Mouse (Mus musculus): ENCODE measurements around the gene Slc25a28. TPM values are rescaled to one million over a fixed set of nuclear protein-coding genes. Genes with fewer than 3 reads are reported as not detected.

Slc25a28 gene
- polyA plus RNA-seq (2015; fragmentation: Nextera tagmentation; extraction: Ambion mirVana) = 4.8 and 6.3 TPM in 2 replicates

- no peaks in the 10 kb centered on the region for H3K36me3 ChIP-seq (replicated peaks; ENCODE audit: insufficient read depth, low read length)
- no peaks in the 10 kb centered on the region for H3K27me3 ChIP-seq (ENCODE audit: insufficient read depth, low read length)
- peak within 1 kb of the TSS; percentile 86 for H3K4me3 ChIP-seq (ENCODE audit: low read depth, low read length)
- peak; percentile 97 for DNase-seq
- no peaks in the 10 kb centered on the region for H3K9me3 ChIP-seq (ENCODE audit: low read length)
- H3K27ac ChIP-seq (ENCODE audit: low read depth) = peak within 1 kb of the TSS; percentile 99
- whole genome bisulfite sequencing (ENCODE audit: insufficient replicate concordance) = under 1% methylated on average over 65 of the region's 79 CpGs
- H3K4me2 ChIP-seq (ENCODE audit: low read depth, low read length) = peak within 1 kb of the TSS; percentile 96
- peak within 1 kb of the TSS; percentile 88 for H3K9ac ChIP-seq (replicated peaks)
- TF ChIP-seq CTCF (IDR thresholded peaks at IDR 0.05; ENCODE audit: low read depth) (peak; percentile 90), EP300 (IDR thresholded peaks at IDR 0.05; ENCODE audit: low read depth) (peak; percentile 48; the same call in 1 of the 2 replicates)
- ATAC-seq = peak; percentile 91
- H3K4me1 ChIP-seq (ENCODE audit: insufficient read depth) = peaks cover 39% of the 10 kb centered on the region
Measured at GRCm38 (mm10) chr19:43674730-43675524, at the start of gene Slc25a28. Gene Slc25a28, minus strand, starts transcription at chr19:43674881.

GRCm38 (mm10) chr19:43724194-43724593 is 49.5 kb upstream of the Slc25a28 start:
- ATAC-seq (no peak), DNase-seq (no peak)
- Histone ChIP-seq H3K27me3 (ENCODE audit: insufficient read depth, low read length) (no peaks in the 10 kb centered on the region), H3K27ac (ENCODE audit: low read depth) (no peak overlapping the region), H3K4me3 (ENCODE audit: low read depth, low read length) (no peak overlapping the region), H3K9me3 (ENCODE audit: low read length) (no peaks in the 10 kb centered on the region), H3K9ac (replicated peaks) (no peak overlapping the region), H3K4me1 (ENCODE audit: insufficient read depth) (peaks cover 2% of the 10 kb centered on the region; the same call in 1 of the 2 replicates), H3K4me2 (ENCODE audit: low read depth, low read length) (no peak overlapping the region), H3K36me3 (replicated peaks; ENCODE audit: insufficient read depth, low read length) (peaks cover 34% of the 10 kb centered on the region)
- 88% methylated on average over 20 of the region's 20 CpGs for WGBS (ENCODE audit: insufficient replicate concordance)
- TF ChIP-seq EP300 (IDR thresholded peaks at IDR 0.05; ENCODE audit: low read depth) (no peak), CTCF (IDR thresholded peaks at IDR 0.05; ENCODE audit: low read depth) (no peak)

- TF ChIP-seq CTCF (IDR thresholded peaks at IDR 0.05; ENCODE audit: low read depth) (no peak), EP300 (IDR thresholded peaks at IDR 0.05; ENCODE audit: low read depth) (no peak)
- Histone ChIP-seq H3K4me3 (ENCODE audit: low read depth, low read length) (no peak overlapping the region), H3K4me2 (ENCODE audit: low read depth, low read length) (no peak overlapping the region), H3K4me1 (ENCODE audit: insufficient read depth) (peaks cover 2% of the 10 kb centered on the region; the same call in 1 of the 2 replicates), H3K9me3 (ENCODE audit: low read length) (no peaks in the 10 kb centered on the region), H3K27me3 (ENCODE audit: insufficient read depth, low read length) (no peaks in the 10 kb centered on the region), H3K9ac (replicated peaks) (no peak overlapping the region), H3K36me3 (replicated peaks; ENCODE audit: insufficient read depth, low read length) (peaks cover 27% of the 10 kb centered on the region), H3K27ac (ENCODE audit: low read depth) (no peak overlapping the region)
- no peak for DNase-seq
- 71% methylated on average over 10 of the region's 10 CpGs for WGBS (ENCODE audit: insufficient replicate concordance)
- peak; percentile 33; the same call in 1 of the 2 replicates for ATAC-seq
Measured at GRCm38 (mm10) chr19:43723501-43723900, 48.8 kb upstream of the Slc25a28 start.

- Histone ChIP-seq H3K36me3 (replicated peaks; ENCODE audit: insufficient read depth, low read length) (peaks cover 27% of the 10 kb centered on the region), H3K27ac (ENCODE audit: low read depth) (no peak overlapping the region), H3K9me3 (ENCODE audit: low read length) (no peaks in the 10 kb centered on the region), H3K4me2 (ENCODE audit: low read depth, low read length) (no peak overlapping the region), H3K4me1 (ENCODE audit: insufficient read depth) (peaks cover 2% of the 10 kb centered on the region; the same call in 1 of the 2 replicates), H3K4me3 (ENCODE audit: low read depth, low read length) (no peak overlapping the region), H3K27me3 (ENCODE audit: insufficient read depth, low read length) (no peaks in the 10 kb centered on the region), H3K9ac (replicated peaks) (no peak overlapping the region)
- DNase-seq (no peak), ATAC-seq (no peak)
- 63% methylated on average over 8 of the region's 8 CpGs for WGBS (ENCODE audit: insufficient replicate concordance)
- no peak for TF ChIP-seq CTCF (IDR thresholded peaks at IDR 0.05; ENCODE audit: low read depth)
- TF ChIP-seq EP300 (IDR thresholded peaks at IDR 0.05; ENCODE audit: low read depth) = no peak
Measured at GRCm38 (mm10) chr19:43722891-43723290, 48.2 kb upstream of the Slc25a28 start.

- no peak overlapping the region for H3K27ac ChIP-seq (ENCODE audit: low read depth)
- DNase-seq (no peak), ATAC-seq (no peak)
- no peak for TF ChIP-seq CTCF (IDR thresholded peaks at IDR 0.05; ENCODE audit: low read depth)
- no peak for TF ChIP-seq EP300 (IDR thresholded peaks at IDR 0.05; ENCODE audit: low read depth)
- H3K4me2 ChIP-seq (ENCODE audit: low read depth, low read length) = no peak overlapping the region
- H3K4me1 ChIP-seq (ENCODE audit: insufficient read depth) = peaks cover 2% of the 10 kb centered on the region; the same call in 1 of the 2 replicates
- WGBS (ENCODE audit: insufficient replicate concordance) = 90% methylated on average over 11 of the region's 11 CpGs
- H3K4me3 ChIP-seq (ENCODE audit: low read depth, low read length) = no peak overlapping the region
- no peaks in the 10 kb centered on the region for H3K27me3 ChIP-seq (ENCODE audit: insufficient read depth, low read length)
- no peaks in the 10 kb centered on the region for H3K9me3 ChIP-seq (ENCODE audit: low read length)
- H3K36me3 ChIP-seq (replicated peaks; ENCODE audit: insufficient read depth, low read length) = peaks cover 26% of the 10 kb centered on the region
- no peak overlapping the region for H3K9ac ChIP-seq (replicated peaks)
Measured at GRCm38 (mm10) chr19:43720061-43720460, 45.4 kb upstream of the Slc25a28 start.

GRCm38 (mm10) chr19:43711971-43712370 is 37.3 kb upstream of the Slc25a28 start:
- Histone ChIP-seq H3K36me3 (replicated peaks; ENCODE audit: insufficient read depth, low read length) (peaks cover 17% of the 10 kb centered on the region; the same call in 1 of the 2 replicates), H3K4me1 (ENCODE audit: insufficient read depth) (peaks cover 8% of the 10 kb centered on the region), H3K9me3 (ENCODE audit: low read length) (no peaks in the 10 kb centered on the region), H3K4me3 (ENCODE audit: low read depth, low read length) (no peak overlapping the region), H3K4me2 (ENCODE audit: low read depth, low read length) (no peak overlapping the region), H3K27ac (ENCODE audit: low read depth) (no peak overlapping the region), H3K27me3 (ENCODE audit: insufficient read depth, low read length) (no peaks in the 10 kb centered on the region), H3K9ac (replicated peaks) (no peak overlapping the region)
- TF ChIP-seq EP300 (IDR thresholded peaks at IDR 0.05; ENCODE audit: low read depth) (no peak), CTCF (IDR thresholded peaks at IDR 0.05; ENCODE audit: low read depth) (no peak)
- 71% methylated on average over 5 of the region's 5 CpGs for WGBS (ENCODE audit: insufficient replicate concordance)
- ATAC-seq (peak; percentile 43), DNase-seq (no peak)

All from liver, postnatal 0 days (tissue).